Comparison of ENCODE assay signal across 31 mouse cellular contexts in the genomic region with DNA sequence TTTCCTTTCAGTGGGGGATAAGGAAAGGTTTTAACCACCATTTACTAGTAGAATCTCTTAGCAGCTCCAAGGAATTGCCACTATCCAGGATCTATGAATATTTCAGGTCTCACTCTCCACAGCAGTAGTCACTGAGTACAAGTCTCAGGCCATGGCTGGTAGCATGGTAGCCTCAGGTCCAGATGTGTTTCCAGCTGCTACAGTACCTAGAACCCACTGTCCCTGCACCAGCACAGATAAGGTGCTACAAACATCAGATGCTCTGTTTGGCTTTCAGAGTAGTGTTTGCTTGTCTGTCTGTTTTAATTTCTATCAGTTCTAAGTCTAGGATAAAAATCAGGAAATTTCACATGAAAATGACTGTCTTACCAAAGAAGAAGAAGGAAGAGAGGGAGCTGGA.
"Had no signal": no experiment of that assay in that cellular context is flagged by ENCODE, and none has a peak within 500 bp of the region (broad histone marks: within the 10 kb centered on the region; RNA-seq: fewer than 3 reads in every experiment).

No protein-coding gene starts in this region.

- H3K9me3 ChIP-seq: limb, embryonic 10.5 days; limb, embryonic 12.5 days; limb, embryonic 13.5 days; limb, embryonic 15.5 days; liver, embryonic 13.5 days; liver, embryonic 15.5 days; lung, embryonic 15.5 days; midbrain, embryonic 10.5 days; midbrain, embryonic 12.5 days; midbrain, embryonic 13.5 days; midbrain, embryonic 15.5 days; neural tube, embryonic 12.5 days had no signal

- H3K4me2 ChIP-seq: limb, embryonic 12.5 days; limb, embryonic 13.5 days; limb, embryonic 15.5 days; liver, embryonic 13.5 days; liver, embryonic 15.5 days; lung, embryonic 14.5 days; lung, embryonic 15.5 days; midbrain, embryonic 11.5 days; midbrain, embryonic 12.5 days; midbrain, embryonic 13.5 days; midbrain, embryonic 15.5 days; neural tube, embryonic 12.5 days had no signal

- ATAC-seq: liver, postnatal 0 days; lung, postnatal 0 days; midbrain, embryonic 13.5 days; midbrain, embryonic 15.5 days; midbrain, embryonic 16.5 days had no signal

- H3K36me3 ChIP-seq: limb, embryonic 10.5 days; limb, embryonic 12.5 days; limb, embryonic 13.5 days; limb, embryonic 15.5 days; liver, embryonic 13.5 days; liver, embryonic 15.5 days; lung, embryonic 15.5 days; midbrain, embryonic 10.5 days; midbrain, embryonic 12.5 days; midbrain, embryonic 13.5 days; midbrain, embryonic 15.5 days; neural tube, embryonic 12.5 days had no signal

- H3K27ac ChIP-seq: left cerebral cortex, adult 2 months; limb, embryonic 10.5 days; limb, embryonic 12.5 days; limb, embryonic 13.5 days; limb, embryonic 15.5 days; liver, embryonic 13.5 days; liver, embryonic 14.5 days; liver, embryonic 15.5 days; lung, embryonic 15.5 days; macrophage; midbrain, embryonic 10.5 days; midbrain, embryonic 12.5 days; midbrain, embryonic 13.5 days; midbrain, embryonic 15.5 days; neural tube, embryonic 12.5 days had no signal

- DNase-seq: left cerebral cortex, postnatal 4 days; liver; liver, embryonic 13.5 days; liver, postnatal 0 days; lung, adult 18-20 months; lung, adult 2 months; lung, embryonic 14.5 days; lung, postnatal 10 days; lung, postnatal 14 days; lung, postnatal 36 days; lung, postnatal 4 days; midbrain, embryonic 14.5 days had no signal

- H3K27me3 ChIP-seq: limb, embryonic 12.5 days; limb, embryonic 15.5 days; liver, embryonic 13.5 days; liver, embryonic 15.5 days; lung, embryonic 15.5 days; megakaryocyte, embryonic 14.5 days; midbrain, embryonic 12.5 days; midbrain, embryonic 15.5 days; neural tube, embryonic 12.5 days had no signal

- H3K4me3 ChIP-seq: left cerebral cortex, adult 2 months; limb, embryonic 10.5 days; limb, embryonic 12.5 days; limb, embryonic 13.5 days; limb, embryonic 15.5 days; liver, embryonic 13.5 days; liver, embryonic 15.5 days; lung, embryonic 15.5 days; megakaryocyte, embryonic 14.5 days; midbrain, embryonic 10.5 days; midbrain, embryonic 12.5 days; midbrain, embryonic 13.5 days; midbrain, embryonic 15.5 days; myocyte; neural tube, embryonic 12.5 days had no signal

- H3K4me1 ChIP-seq: limb, embryonic 10.5 days; limb, embryonic 12.5 days; limb, embryonic 15.5 days; liver, embryonic 13.5 days; liver, embryonic 15.5 days; midbrain, embryonic 10.5 days; midbrain, embryonic 13.5 days; neural tube, embryonic 12.5 days had no signal

- H3K9ac ChIP-seq: limb, embryonic 12.5 days; limb, embryonic 13.5 days; limb, embryonic 15.5 days; liver, embryonic 13.5 days; liver, embryonic 14.5 days; liver, embryonic 15.5 days; liver, postnatal 0 days; lung, embryonic 14.5 days; lung, embryonic 15.5 days; midbrain, embryonic 12.5 days; midbrain, embryonic 13.5 days; midbrain, embryonic 15.5 days; neural tube, embryonic 12.5 days had no signal
